Mouse (Mus musculus) gastrocnemius, postnatal 14 days (tissue): ENCODE measurements around the gene Fam118a. TPM values are rescaled to one million over a fixed set of nuclear protein-coding genes. Genes with fewer than 3 reads are reported as not detected.

ENCODE experiments used
- DNase-seq: peaks from one replicate; pipeline ENCODE4 v3.0.0; 2021; ENCODE audit warnings: mixed read lengths
- intact Hi-C: fragments of 180-260 bp; cut with DNase I; formaldehyde crosslinking; loops from one replicate; pipeline ENCODE4 v1.15.1; 2025; ENCODE audit warnings: low total_unique reads
- total RNA-seq, 2 experiments: library from RNA; stranded (reverse); gene quantifications; 2 replicates each; pipeline ENCODE4 v1.2.3; 2021

Gene Fam118a
- total RNA-seq, 2 experiments from 2014 or later = 5.1 to 5.3 TPM

- intact Hi-C loops = no loop called here
- DNase-seq = no peak
These were observed 21.0 kb downstream of the Fam118a start for GRCm38 (mm10) chr15:85049758-85050157.

GRCm38 (mm10) chr15:85054098-85054497, 25.4 kb downstream of the Fam118a start:
- DNase-seq = no peak
- intact Hi-C loops = no loop called here

GRCm38 (mm10) chr15:85055186-85055585, 26.4 kb downstream of the Fam118a start:
- no peak for DNase-seq
- intact Hi-C loops = no loop called here

- no peak for DNase-seq
- intact Hi-C loops = no loop called here
These were observed 34.7 kb downstream of the Fam118a start for GRCm38 (mm10) chr15:85063421-85063820.

GRCm38 (mm10) chr15:85070561-85070960, 41.8 kb downstream of the Fam118a start:
- no peak for DNase-seq
- intact Hi-C loops = loop anchor here (2.0 kb wide), 1 partner anchor 68 kb away; no protein-coding TSS in a partner anchor

GRCm38 (mm10) chr15:85072651-85073050, 43.9 kb downstream of the Fam118a start:
- DNase-seq = no peak
- intact Hi-C loops = no loop called here

GRCm38 (mm10) chr15:85085641-85086040, 56.9 kb downstream of the Fam118a start:
- no peak for DNase-seq
- intact Hi-C loops = no loop called here

Other genes with a start within 250 kb of the Fam118a start
- under 1 TPM; 0.59 to 0.69 TPM for gene Phf21b, start 172.9 kb upstream of the Fam118a start, total RNA-seq
- gene Gm29666, start 108.9 kb upstream of the Fam118a start, total RNA-seq = under 1 TPM; 0.09 to 0.14 TPM
- 10 to 100 TPM; 14.3 to 14.4 TPM for gene Nup50, start 105.5 kb upstream of the Fam118a start, total RNA-seq
- gene 5031439G07Rik, start 40.4 kb upstream of the Fam118a start, total RNA-seq = 10 to 100 TPM; 26.4 to 35.9 TPM
- gene Upk3a, start 11.8 kb upstream of the Fam118a start, total RNA-seq = not detected
- not detected for gene Smc1b, start 103.0 kb downstream of the Fam118a start, total RNA-seq
- gene Ribc2, start 103.1 kb downstream of the Fam118a start, total RNA-seq = not detected
- gene Fbln1, start 177.0 kb downstream of the Fam118a start, total RNA-seq = 10 to 100 TPM; 12.2 to 15.3 TPM